19 mouse cellular contexts compared by ENCODE assay signal in genomic region chr10:96293622-96294021, GRCm38 (mm10).
DNase-seq lines count a peak whose midpoint lies in the region; ATAC-seq lines count a peak whose summit lies in the region.
"Had no signal": no experiment of that assay in that cellular context is flagged by ENCODE, and none has a peak within 500 bp of the region (broad histone marks: within the 10 kb centered on the region; RNA-seq: fewer than 3 reads in every experiment).

No protein-coding gene starts in this region.

- peaks cover 5% of the 10 kb centered on the region; the same call in 1 of the 2 replicates for H3K4me1 ChIP-seq in forebrain, embryonic 13.5 days
- H3K4me1 ChIP-seq in forebrain, embryonic 10.5 days = no peaks in the 10 kb centered on the region
- H3K4me1 ChIP-seq in midbrain, embryonic 14.5 days (ENCODE audit: control insufficient read depth, insufficient read depth, low read length) = no peaks in the 10 kb centered on the region
- no peaks in the 10 kb centered on the region for H3K4me1 ChIP-seq in midbrain, embryonic 15.5 days
- peaks cover 17% of the 10 kb centered on the region for H3K4me1 ChIP-seq in embryonic facial prominence, embryonic 14.5 days (ENCODE audit: control insufficient read depth, insufficient read depth, low read length)
- H3K4me1 ChIP-seq: hindbrain, embryonic 12.5 days had no signal

- H3K4me3 ChIP-seq in forebrain, embryonic 13.5 days = no peak overlapping the region
- no peak overlapping the region for H3K4me3 ChIP-seq in forebrain, embryonic 10.5 days
- no peak overlapping the region for H3K4me3 ChIP-seq in midbrain, embryonic 14.5 days (replicated peaks; ENCODE audit: low read depth, low read length)
- no peak overlapping the region for H3K4me3 ChIP-seq in midbrain, embryonic 15.5 days
- H3K4me3 ChIP-seq in embryonic facial prominence, embryonic 14.5 days (ENCODE audit: low read depth, low read length) = no peak overlapping the region
- H3K4me3 ChIP-seq: hindbrain, embryonic 12.5 days had no signal

- ATAC-seq in forebrain, embryonic 13.5 days = peak; percentile 55; the same call in 1 of the 2 replicates
- ATAC-seq in midbrain, embryonic 14.5 days (ENCODE audit: low FRiP score, low TSS enrichment) = no peak
- ATAC-seq in midbrain, embryonic 15.5 days (replicated peaks) = no peak
- no peak for ATAC-seq in embryonic facial prominence, embryonic 14.5 days (ENCODE audit: low read depth)
- ATAC-seq: inflammation-experienced regulatory T-cells, adult 6 months; liver, postnatal 0 days had no signal

- no peak overlapping the region for H3K9ac ChIP-seq in forebrain, embryonic 13.5 days
- no peak overlapping the region for H3K9ac ChIP-seq in midbrain, embryonic 14.5 days (replicated peaks; ENCODE audit: low read length)
- H3K9ac ChIP-seq in midbrain, embryonic 15.5 days = no peak overlapping the region
- no peak overlapping the region for H3K9ac ChIP-seq in embryonic facial prominence, embryonic 14.5 days (ENCODE audit: low read depth, low read length)
- H3K9ac ChIP-seq: hindbrain, embryonic 12.5 days; liver, postnatal 0 days had no signal

- no peaks in the 10 kb centered on the region for H3K27me3 ChIP-seq in forebrain, embryonic 13.5 days
- H3K27me3 ChIP-seq in forebrain, embryonic 10.5 days (ENCODE audit: poor library complexity, severe bottlenecking) = no peaks in the 10 kb centered on the region
- H3K27me3 ChIP-seq in midbrain, embryonic 14.5 days (ENCODE audit: control insufficient read depth, insufficient read depth, low read length) = no peaks in the 10 kb centered on the region
- no peaks in the 10 kb centered on the region for H3K27me3 ChIP-seq in midbrain, embryonic 15.5 days (replicated peaks)
- H3K27me3 ChIP-seq in embryonic facial prominence, embryonic 14.5 days (replicated peaks; ENCODE audit: control insufficient read depth, insufficient read depth, low read length) = no peaks in the 10 kb centered on the region
- H3K27me3 ChIP-seq: CH12.LX; hindbrain, embryonic 12.5 days had no signal

- no peaks in the 10 kb centered on the region for H3K36me3 ChIP-seq in forebrain, embryonic 13.5 days (ENCODE audit: poor library complexity, severe bottlenecking)
- no peaks in the 10 kb centered on the region for H3K36me3 ChIP-seq in forebrain, embryonic 10.5 days (replicated peaks)
- no peaks in the 10 kb centered on the region for H3K36me3 ChIP-seq in midbrain, embryonic 14.5 days (ENCODE audit: control insufficient read depth, insufficient read depth, low read length)
- no peaks in the 10 kb centered on the region for H3K36me3 ChIP-seq in midbrain, embryonic 15.5 days (replicated peaks)
- H3K36me3 ChIP-seq in embryonic facial prominence, embryonic 14.5 days (ENCODE audit: control insufficient read depth, insufficient read depth, low read length) = no peaks in the 10 kb centered on the region
- H3K36me3 ChIP-seq: hindbrain, embryonic 12.5 days had no signal

- no peak overlapping the region for H3K27ac ChIP-seq in forebrain, embryonic 13.5 days
- no peak overlapping the region for H3K27ac ChIP-seq in forebrain, embryonic 10.5 days
- no peak overlapping the region for H3K27ac ChIP-seq in midbrain, embryonic 14.5 days (replicated peaks; ENCODE audit: low read depth, low read length)
- no peak overlapping the region for H3K27ac ChIP-seq in midbrain, embryonic 15.5 days
- H3K27ac ChIP-seq in embryonic facial prominence, embryonic 14.5 days (replicated peaks; ENCODE audit: low read depth, low read length) = 0 out of 2 replicates have a peak overlapping the region, but pooled peaks have one; percentile 10
- H3K27ac ChIP-seq: hindbrain, embryonic 12.5 days had no signal

- H3K4me2 ChIP-seq in forebrain, embryonic 13.5 days = no peak overlapping the region
- no peak overlapping the region for H3K4me2 ChIP-seq in midbrain, embryonic 14.5 days (ENCODE audit: low read length)
- no peak overlapping the region for H3K4me2 ChIP-seq in midbrain, embryonic 15.5 days
- no peak overlapping the region for H3K4me2 ChIP-seq in embryonic facial prominence, embryonic 14.5 days (ENCODE audit: low read depth, low read length)
- H3K4me2 ChIP-seq: heart, embryonic 11.5 days; hindbrain, embryonic 12.5 days had no signal

- no peak for DNase-seq in forebrain, embryonic 10.5 days (ENCODE audit: extremely low spot score, low spot score)
- peak; percentile 58 for DNase-seq in midbrain, embryonic 14.5 days
- DNase-seq in MN1 (ENCODE audit: low spot score) = peak; percentile 15
- DNase-seq in embryonic facial prominence, embryonic 14.5 days (ENCODE audit: low spot score) = peak; percentile 74
- no peak for DNase-seq in urinary bladder, adult 18-20 months (ENCODE audit: low spot score in 2 of 2)
- DNase-seq: cerebellum, adult 8-10 months; heart, postnatal 10 days; kidney, adult 2 months; kidney, postnatal 10 days; liver; liver, postnatal 0 days; lung, postnatal 4 days; thymus, postnatal 36 days had no signal

- no peaks in the 10 kb centered on the region for H3K9me3 ChIP-seq in forebrain, embryonic 13.5 days (replicated peaks)
- no peaks in the 10 kb centered on the region for H3K9me3 ChIP-seq in forebrain, embryonic 10.5 days
- H3K9me3 ChIP-seq in midbrain, embryonic 14.5 days (ENCODE audit: control insufficient read depth, low read length) = no peaks in the 10 kb centered on the region
- H3K9me3 ChIP-seq in midbrain, embryonic 15.5 days = no peaks in the 10 kb centered on the region
- no peaks in the 10 kb centered on the region for H3K9me3 ChIP-seq in embryonic facial prominence, embryonic 14.5 days (ENCODE audit: control insufficient read depth, low read length)
- H3K9me3 ChIP-seq: hindbrain, embryonic 12.5 days had no signal

- WGBS in forebrain, embryonic 13.5 days = 35% methylated on average over 7 of the region's 7 CpGs
- 87% methylated on average over 7 of the region's 7 CpGs for WGBS in forebrain, embryonic 10.5 days
- WGBS in midbrain, embryonic 14.5 days = 50% methylated on average over 7 of the region's 7 CpGs
- WGBS in midbrain, embryonic 15.5 days = 54% methylated on average over 7 of the region's 7 CpGs
- 32% methylated on average over 7 of the region's 7 CpGs for WGBS in embryonic facial prominence, embryonic 14.5 days

Comparison
In these comparisons a context has a peak if more than half of its experiments do, and no peak if none do; other contexts are left out.
1. DNase-seq: peak in midbrain, embryonic 14.5 days (single experiment), MN1 (single experiment) and embryonic facial prominence, embryonic 14.5 days (single experiment); none in forebrain, embryonic 10.5 days (single experiment) and urinary bladder, adult 18-20 months (0 of 2).